Mouse (Mus musculus) ES-Bruce4 (cell line): ENCODE results near the gene Snapc3.
A peak's percentile ranks its signal among the peaks of the same experiment; 100 is the strongest.

Experiments used
- CTCF ChIP-seq: IDR thresholded peaks from one replicate; pipeline ENCODE4 v1.8.1; 2011; ENCODE audit warnings: low read depth, low read length
- EP300 ChIP-seq: IDR thresholded peaks from 2 replicates; pipeline ENCODE4 v1.6.1; 2011; ENCODE audit warnings: low read depth, low read length; ENCODE audit not compliant: insufficient read depth
- POLR2A ChIP-seq: IDR thresholded peaks from one replicate; pipeline ENCODE4 v1.8.1; 2011; ENCODE audit warnings: low read length; ENCODE audit not compliant: insufficient read depth

GRCm38 (mm10) chr4:83489121-83489520, 71.6 kb downstream of the Snapc3 start:
- no peak for TF ChIP-seq POLR2A
- TF ChIP-seq EP300: peak; percentile 42; the same call in 1 of the 2 replicates
- no peak for TF ChIP-seq CTCF
